Mouse (Mus musculus): Measurements from ENCODE around the gene 9130213A22Rik. TPM values are rescaled to one million over a fixed set of nuclear protein-coding genes. Genes with fewer than 3 reads are reported as not detected.

Gene 9130213A22Rik
- polyA plus RNA-seq, 1 experiment from 2014 or later = not detected

- no peak overlapping the region for H3K27ac ChIP-seq (ENCODE audit: low read depth, low read length)
- no peak overlapping the region for H3K9ac ChIP-seq (ENCODE audit: low read depth, low read length)
- WGBS = 92% methylated on average over 20 of the region's 20 CpGs
- H3K4me2 ChIP-seq (replicated peaks; ENCODE audit: low read depth, low read length) = no peak overlapping the region
- H3K4me3 ChIP-seq (ENCODE audit: low read depth, low read length) = 0 out of 2 replicates have a peak overlapping the region, but pooled peaks have one; percentile 50
- no peak for ATAC-seq (ENCODE audit: low FRiP score)
- 0 out of 2 replicates have a peak, but pooled peaks cover 2% of the 10 kb centered on the region for H3K36me3 ChIP-seq (ENCODE audit: control insufficient read depth, insufficient read depth, low read length)
- no peak for DNase-seq (ENCODE audit: low spot score)
- H3K27me3 ChIP-seq (ENCODE audit: control insufficient read depth, insufficient read depth, low read length) = no peaks in the 10 kb centered on the region
- H3K9me3 ChIP-seq (ENCODE audit: control insufficient read depth, low read length) = no peaks in the 10 kb centered on the region
- H3K4me1 ChIP-seq (replicated peaks; ENCODE audit: control insufficient read depth, insufficient read depth, low read length) = peaks cover 32% of the 10 kb centered on the region
These were observed 21.6 kb downstream of the 9130213A22Rik start for GRCm38 (mm10) chr11:69100639-69101360.

GRCm38 (mm10) chr11:69099915-69100345, 22.5 kb downstream of the 9130213A22Rik start:
- H3K27me3 ChIP-seq (ENCODE audit: control insufficient read depth, insufficient read depth, low read length) = no peaks in the 10 kb centered on the region
- DNase-seq (ENCODE audit: low spot score) (peak; percentile 85), ATAC-seq (ENCODE audit: low FRiP score) (peak; percentile 18)
- peak overlapping the region; percentile 90 for H3K4me2 ChIP-seq (replicated peaks; ENCODE audit: low read depth, low read length)
- WGBS = 2% methylated on average over 23 of the region's 23 CpGs
- H3K27ac ChIP-seq (ENCODE audit: low read depth, low read length) = peak overlapping the region; percentile 61; the same call in 1 of the 2 replicates
- peak overlapping the region; percentile 35; the same call in 1 of the 2 replicates for H3K9ac ChIP-seq (ENCODE audit: low read depth, low read length)
- no peaks in the 10 kb centered on the region for H3K9me3 ChIP-seq (ENCODE audit: control insufficient read depth, low read length)
- peak overlapping the region; percentile 50 for H3K4me3 ChIP-seq (ENCODE audit: low read depth, low read length)
- H3K4me1 ChIP-seq (replicated peaks; ENCODE audit: control insufficient read depth, insufficient read depth, low read length) = peaks cover 32% of the 10 kb centered on the region
- H3K36me3 ChIP-seq (ENCODE audit: control insufficient read depth, insufficient read depth, low read length) = no peaks in the 10 kb centered on the region

GRCm38 (mm10) chr11:69099177-69099914, 23.0 kb downstream of the 9130213A22Rik start:
- no peaks in the 10 kb centered on the region for H3K9me3 ChIP-seq (ENCODE audit: control insufficient read depth, low read length)
- peak overlapping the region; percentile 62 for H3K9ac ChIP-seq (ENCODE audit: low read depth, low read length)
- peak overlapping the region; percentile 61 for H3K27ac ChIP-seq (ENCODE audit: low read depth, low read length)
- no peaks in the 10 kb centered on the region for H3K36me3 ChIP-seq (ENCODE audit: control insufficient read depth, insufficient read depth, low read length)
- H3K27me3 ChIP-seq (ENCODE audit: control insufficient read depth, insufficient read depth, low read length) = no peaks in the 10 kb centered on the region
- peak overlapping the region; percentile 90 for H3K4me2 ChIP-seq (replicated peaks; ENCODE audit: low read depth, low read length)
- no peak for DNase-seq (ENCODE audit: low spot score)
- peak overlapping the region; percentile 50 for H3K4me3 ChIP-seq (ENCODE audit: low read depth, low read length)
- WGBS = under 1% methylated on average over 22 of the region's 22 CpGs
- peaks cover 32% of the 10 kb centered on the region for H3K4me1 ChIP-seq (replicated peaks; ENCODE audit: control insufficient read depth, insufficient read depth, low read length)
- ATAC-seq (ENCODE audit: low FRiP score) = no peak

GRCm38 (mm10) chr11:69098762-69099091, 23.7 kb downstream of the 9130213A22Rik start:
- under 1% methylated on average over 19 of the region's 19 CpGs for WGBS
- ATAC-seq (ENCODE audit: low FRiP score) = peak; percentile 56
- H3K27ac ChIP-seq (ENCODE audit: low read depth, low read length) = peak overlapping the region; percentile 61

GRCm38 (mm10) chr11:69098039-69098761, 24.2 kb downstream of the 9130213A22Rik start:
- WGBS = 22% methylated on average over 8 of the region's 8 CpGs
- H3K9me3 ChIP-seq (ENCODE audit: control insufficient read depth, low read length) = no peaks in the 10 kb centered on the region
- H3K4me1 ChIP-seq (replicated peaks; ENCODE audit: control insufficient read depth, insufficient read depth, low read length) = peaks cover 32% of the 10 kb centered on the region
- DNase-seq (ENCODE audit: low spot score) = no peak
- H3K4me2 ChIP-seq (replicated peaks; ENCODE audit: low read depth, low read length) = peak overlapping the region; percentile 90
- 0 out of 2 replicates have a peak overlapping the region, but pooled peaks have one; percentile 64 for H3K27ac ChIP-seq (ENCODE audit: low read depth, low read length)
- no peak overlapping the region; the same call in 1 of the 2 replicates for H3K9ac ChIP-seq (ENCODE audit: low read depth, low read length)
- H3K4me3 ChIP-seq (ENCODE audit: low read depth, low read length) = peak overlapping the region; percentile 50
- H3K27me3 ChIP-seq (ENCODE audit: control insufficient read depth, insufficient read depth, low read length) = no peaks in the 10 kb centered on the region
- no peaks in the 10 kb centered on the region for H3K36me3 ChIP-seq (ENCODE audit: control insufficient read depth, insufficient read depth, low read length)
- no peak for ATAC-seq (ENCODE audit: low FRiP score)

More at GRCm38 (mm10) chr11:69098762-69099091, 23.7 kb downstream of the 9130213A22Rik start:
- no peaks in the 10 kb centered on the region for H3K27me3 ChIP-seq (ENCODE audit: control insufficient read depth, insufficient read depth, low read length)
- H3K9me3 ChIP-seq (ENCODE audit: control insufficient read depth, low read length) = no peaks in the 10 kb centered on the region
- H3K4me1 ChIP-seq (replicated peaks; ENCODE audit: control insufficient read depth, insufficient read depth, low read length) = peaks cover 32% of the 10 kb centered on the region
- peak overlapping the region; percentile 50 for H3K4me3 ChIP-seq (ENCODE audit: low read depth, low read length)
- H3K9ac ChIP-seq (ENCODE audit: low read depth, low read length) = peak overlapping the region; percentile 62
- peak; percentile 94 for DNase-seq (ENCODE audit: low spot score)
- peak overlapping the region; percentile 90 for H3K4me2 ChIP-seq (replicated peaks; ENCODE audit: low read depth, low read length)
- H3K36me3 ChIP-seq (ENCODE audit: control insufficient read depth, insufficient read depth, low read length) = no peaks in the 10 kb centered on the region

GRCm38 (mm10) chr11:69096987-69097900, 25.1 kb downstream of the 9130213A22Rik start:
- 2% methylated on average over 29 of the region's 29 CpGs for WGBS
- Histone ChIP-seq H3K9me3 (ENCODE audit: control insufficient read depth, low read length) (no peaks in the 10 kb centered on the region), H3K27me3 (ENCODE audit: control insufficient read depth, insufficient read depth, low read length) (no peaks in the 10 kb centered on the region), H3K27ac (ENCODE audit: low read depth, low read length) (peak overlapping the region; percentile 64), H3K36me3 (ENCODE audit: control insufficient read depth, insufficient read depth, low read length) (0 out of 2 replicates have a peak, but pooled peaks cover 3% of the 10 kb centered on the region), H3K4me2 (replicated peaks; ENCODE audit: low read depth, low read length) (peak overlapping the region; percentile 45), H3K4me1 (replicated peaks; ENCODE audit: control insufficient read depth, insufficient read depth, low read length) (peaks cover 32% of the 10 kb centered on the region), H3K4me3 (ENCODE audit: low read depth, low read length) (peak overlapping the region; percentile 22; the same call in 1 of the 2 replicates), H3K9ac (ENCODE audit: low read depth, low read length) (peak overlapping the region; percentile 35)
- DNase-seq (ENCODE audit: low spot score) (peak; percentile 81), ATAC-seq (ENCODE audit: low FRiP score) (no peak)

- no peaks in the 10 kb centered on the region for H3K9me3 ChIP-seq (ENCODE audit: control insufficient read depth, low read length)
- no peaks in the 10 kb centered on the region for H3K27me3 ChIP-seq (ENCODE audit: control insufficient read depth, insufficient read depth, low read length)
- peak overlapping the region; percentile 80 for H3K4me2 ChIP-seq (replicated peaks; ENCODE audit: low read depth, low read length)
- peak overlapping the region; percentile 35 for H3K9ac ChIP-seq (ENCODE audit: low read depth, low read length)
- ATAC-seq (ENCODE audit: low FRiP score) (no peak), DNase-seq (ENCODE audit: low spot score) (no peak)
- peaks cover 32% of the 10 kb centered on the region for H3K4me1 ChIP-seq (replicated peaks; ENCODE audit: control insufficient read depth, insufficient read depth, low read length)
- 0 out of 2 replicates have a peak overlapping the region, but pooled peaks have one; percentile 31 for H3K27ac ChIP-seq (ENCODE audit: low read depth, low read length)
- 0 out of 2 replicates have a peak, but pooled peaks cover 3% of the 10 kb centered on the region for H3K36me3 ChIP-seq (ENCODE audit: control insufficient read depth, insufficient read depth, low read length)
- H3K4me3 ChIP-seq (ENCODE audit: low read depth, low read length) = peak overlapping the region; percentile 22; the same call in 1 of the 2 replicates
- 19% methylated on average over 9 of the region's 9 CpGs for WGBS
These were observed 25.9 kb downstream of the 9130213A22Rik start for GRCm38 (mm10) chr11:69096360-69096986.
